Mouse (Mus musculus): ENCODE results near the gene Itgb6.

DNA sequence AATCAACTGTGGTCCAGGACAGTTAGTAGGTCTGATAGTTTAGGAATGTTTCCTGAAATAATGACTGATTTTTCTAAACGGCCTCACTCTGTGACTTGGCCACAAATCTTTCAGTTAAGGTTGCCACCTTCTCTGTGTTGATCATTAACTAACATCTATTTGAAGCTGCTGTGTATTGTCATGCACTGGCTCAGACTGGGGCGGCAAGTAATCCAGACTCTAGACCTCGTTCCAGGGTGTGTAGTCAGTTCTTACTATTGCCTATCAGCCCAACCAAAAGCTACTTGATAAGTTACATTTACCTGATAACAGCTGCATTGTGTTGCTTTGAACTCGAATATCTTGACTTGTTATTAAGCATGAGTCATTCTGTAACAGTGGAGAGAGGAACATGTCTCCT is 67.6 kb downstream of the Itgb6 start:
- TF ChIP-seq CTCF (IDR thresholded peaks at IDR 0.05; ENCODE audit: low read depth) (no peak), EP300 (IDR thresholded peaks at IDR 0.05; ENCODE audit: low read depth) (no peak)

All from liver, postnatal 0 days (tissue).